Mouse (Mus musculus): ENCODE data around the gene Crtc3.

GRCm38 (mm10) chr7:80557161-80557560 is 131.5 kb downstream of the Crtc3 start:
- TF ChIP-seq CTCF (IDR thresholded peaks at IDR 0.05; ENCODE audit: insufficient read depth, low read length): no peak
- TF ChIP-seq POLR2A (IDR thresholded peaks at IDR 0.05; ENCODE audit: borderline replicate concordance, extremely low read depth, low read depth, low read length): no peak

Data from lung, adult 2 months (tissue).